Mouse (Mus musculus): ENCODE results near the gene Gm20604.

DNA sequence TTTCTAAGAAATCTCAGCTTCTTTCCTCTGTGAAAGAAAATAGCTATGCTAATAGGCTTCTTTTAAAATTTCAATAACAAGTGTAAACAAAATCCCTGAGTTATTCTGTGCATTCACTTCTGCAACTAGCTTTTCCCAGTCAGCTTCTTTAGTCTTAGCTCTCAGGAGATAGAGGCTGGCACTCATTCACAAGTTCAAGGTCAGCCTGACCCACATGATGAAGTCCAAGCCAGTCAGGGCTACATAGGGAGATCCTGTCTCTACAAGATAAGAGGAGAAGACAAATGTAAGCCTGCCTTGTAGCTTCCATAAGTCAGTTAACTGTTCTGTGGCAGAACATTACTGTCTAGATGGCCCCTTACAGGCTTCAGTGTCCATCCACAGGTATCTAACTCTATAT lies 5.2 kb upstream of the Gm20604 start:
- no peak for TF ChIP-seq EP300 (IDR thresholded peaks at IDR 0.05; ENCODE audit: insufficient read depth, low read depth, low read length)
- no peak for TF ChIP-seq POLR2A (IDR thresholded peaks at IDR 0.05; ENCODE audit: insufficient read depth, low read length)
- no peak for TF ChIP-seq CTCF (IDR thresholded peaks at IDR 0.05; ENCODE audit: low read depth, low read length)

All from ES-Bruce4 (cell line).